Comparison of ENCODE assay signal across 31 mouse cellular contexts in genomic region chr14:80443820-80444219, GRCm38 (mm10).
"Had no signal": no experiment of that assay in that cellular context is flagged by ENCODE, and none has a peak within 500 bp of the region (broad histone marks: within the 10 kb centered on the region; RNA-seq: fewer than 3 reads in every experiment).

No protein-coding gene starts in this region.

- H3K27ac ChIP-seq: limb, embryonic 10.5 days; limb, embryonic 12.5 days; limb, embryonic 13.5 days; limb, embryonic 15.5 days; liver, embryonic 12.5 days; liver, embryonic 13.5 days; liver, embryonic 14.5 days; liver, embryonic 15.5 days; lung, embryonic 15.5 days; macrophage; midbrain, embryonic 10.5 days; midbrain, embryonic 12.5 days; midbrain, embryonic 13.5 days; midbrain, embryonic 15.5 days; neural tube, embryonic 12.5 days had no signal

- H3K9ac ChIP-seq: limb, embryonic 12.5 days; limb, embryonic 13.5 days; limb, embryonic 15.5 days; liver, embryonic 12.5 days; liver, embryonic 13.5 days; liver, embryonic 14.5 days; liver, embryonic 15.5 days; liver, postnatal 0 days; lung, embryonic 14.5 days; lung, embryonic 15.5 days; midbrain, embryonic 12.5 days; midbrain, embryonic 13.5 days; midbrain, embryonic 15.5 days; neural tube, embryonic 12.5 days had no signal

- DNase-seq: left cerebral cortex, postnatal 4 days; liver; liver, embryonic 13.5 days; liver, postnatal 0 days; lung, adult 18-20 months; lung, adult 2 months; lung, embryonic 14.5 days; lung, postnatal 10 days; lung, postnatal 14 days; lung, postnatal 36 days; lung, postnatal 4 days had no signal

- H3K36me3 ChIP-seq: limb, embryonic 10.5 days; limb, embryonic 12.5 days; limb, embryonic 13.5 days; limb, embryonic 15.5 days; liver, embryonic 12.5 days; liver, embryonic 13.5 days; liver, embryonic 15.5 days; lung, embryonic 15.5 days; midbrain, embryonic 10.5 days; midbrain, embryonic 12.5 days; midbrain, embryonic 13.5 days; midbrain, embryonic 15.5 days; neural tube, embryonic 12.5 days had no signal

- ATAC-seq: liver, embryonic 12.5 days; liver, postnatal 0 days; lung, postnatal 0 days; midbrain, embryonic 13.5 days; midbrain, embryonic 15.5 days; midbrain, embryonic 16.5 days had no signal

- H3K4me1 ChIP-seq: limb, embryonic 10.5 days; limb, embryonic 12.5 days; limb, embryonic 13.5 days; limb, embryonic 15.5 days; liver, embryonic 12.5 days; liver, embryonic 13.5 days; liver, embryonic 15.5 days; lung, embryonic 15.5 days; megakaryocyte, embryonic 14.5 days; midbrain, embryonic 10.5 days; midbrain, embryonic 12.5 days; midbrain, embryonic 13.5 days; midbrain, embryonic 15.5 days; neural tube, embryonic 12.5 days had no signal

- H3K4me3 ChIP-seq: limb, embryonic 10.5 days; limb, embryonic 12.5 days; limb, embryonic 13.5 days; limb, embryonic 15.5 days; liver, embryonic 12.5 days; liver, embryonic 13.5 days; liver, embryonic 15.5 days; lung, embryonic 15.5 days; megakaryocyte, embryonic 14.5 days; midbrain, embryonic 10.5 days; midbrain, embryonic 12.5 days; midbrain, embryonic 13.5 days; midbrain, embryonic 15.5 days; myocyte; neural tube, embryonic 12.5 days had no signal

- H3K27me3 ChIP-seq: limb, embryonic 12.5 days; limb, embryonic 13.5 days; limb, embryonic 15.5 days; liver, embryonic 12.5 days; liver, embryonic 13.5 days; liver, embryonic 15.5 days; lung, embryonic 15.5 days; megakaryocyte, embryonic 14.5 days; midbrain, embryonic 12.5 days; midbrain, embryonic 13.5 days; midbrain, embryonic 15.5 days; neural tube, embryonic 12.5 days had no signal

- H3K9me3 ChIP-seq: limb, embryonic 10.5 days; limb, embryonic 12.5 days; limb, embryonic 13.5 days; limb, embryonic 15.5 days; liver, embryonic 13.5 days; liver, embryonic 15.5 days; lung, embryonic 15.5 days; midbrain, embryonic 10.5 days; midbrain, embryonic 12.5 days; midbrain, embryonic 13.5 days; midbrain, embryonic 15.5 days; neural tube, embryonic 12.5 days had no signal

- H3K4me2 ChIP-seq: limb, embryonic 12.5 days; limb, embryonic 13.5 days; limb, embryonic 15.5 days; liver, embryonic 11.5 days; liver, embryonic 12.5 days; liver, embryonic 13.5 days; liver, embryonic 15.5 days; lung, embryonic 14.5 days; lung, embryonic 15.5 days; midbrain, embryonic 11.5 days; midbrain, embryonic 12.5 days; midbrain, embryonic 13.5 days; midbrain, embryonic 15.5 days; neural tube, embryonic 12.5 days had no signal
